ENCODE assay signal across 39 mouse cellular contexts in the genomic region with DNA sequence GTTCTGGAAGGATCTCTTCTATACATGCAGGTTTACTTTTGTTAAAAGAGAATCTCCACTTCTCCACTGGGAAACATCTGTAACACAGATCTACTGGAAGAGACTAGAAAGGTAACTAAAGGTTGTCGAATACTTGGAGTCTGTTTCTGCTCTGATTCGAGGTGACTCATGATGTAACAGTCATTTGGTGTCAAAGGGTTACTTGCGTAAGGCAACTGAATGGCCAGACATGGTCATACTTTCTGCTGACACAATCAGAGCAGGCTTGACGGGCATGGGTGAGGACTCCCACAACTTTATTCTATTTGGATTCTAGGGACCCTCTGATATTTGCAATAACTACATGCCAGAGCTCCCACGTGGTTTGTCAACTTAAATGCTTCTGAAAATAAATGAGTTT. TPM values are rescaled to one million over a fixed set of nuclear protein-coding genes. Genes with fewer than 3 reads are reported as not detected.
DNase-seq lines count a peak whose midpoint lies in the region; ATAC-seq and TF ChIP-seq lines count a peak whose summit lies in the region.
"Had no signal": no experiment of that assay in that cellular context is flagged by ENCODE, and none has a peak within 500 bp of the region (broad histone marks: within the 10 kb centered on the region; RNA-seq: fewer than 3 reads in every experiment).

No protein-coding gene starts in this region.

- 14% methylated on average over 5 of the region's 5 CpGs for WGBS in liver, adult 2 months
- 56% methylated on average over 5 of the region's 5 CpGs for WGBS in liver, embryonic 11.5 days

- H3K9me3 ChIP-seq in liver, embryonic 11.5 days (ENCODE audit: control insufficient read depth, low read length), result no peaks in the 10 kb centered on the region
- H3K9me3 ChIP-seq: embryonic facial prominence, embryonic 12.5 days; forebrain, embryonic 10.5 days; forebrain, embryonic 15.5 days; heart, embryonic 13.5 days; hindbrain, embryonic 10.5 days; kidney, embryonic 15.5 days; limb, embryonic 12.5 days; liver, embryonic 13.5 days; midbrain, embryonic 13.5 days; neural tube, embryonic 13.5 days had no signal

- H3K4me1 ChIP-seq in liver, adult 2 months (ENCODE audit: control insufficient read depth, insufficient read depth, low read length), result no peaks in the 10 kb centered on the region; the same call in 1 of the 2 replicates
- H3K4me1 ChIP-seq in liver, embryonic 11.5 days (replicated peaks; ENCODE audit: control insufficient read depth, insufficient read depth, low read length), result no peaks in the 10 kb centered on the region
- H3K4me1 ChIP-seq: embryonic facial prominence, embryonic 12.5 days; forebrain, embryonic 10.5 days; forebrain, embryonic 15.5 days; heart, embryonic 13.5 days; hindbrain, embryonic 10.5 days; kidney, embryonic 15.5 days; limb, embryonic 12.5 days; liver, embryonic 13.5 days; midbrain, embryonic 13.5 days; neural tube, embryonic 13.5 days had no signal

- peak; percentile 86 for DNase-seq in liver, adult 2 months (ENCODE audit: extremely low read depth, low read depth, low spot score)
- no peak for DNase-seq in liver, embryonic 11.5 days (ENCODE audit: low spot score)
- DNase-seq in 3T3-L1 (ENCODE audit: low read depth, low spot score) (peak; percentile 2), A20 (ENCODE audit: low read depth, low spot score) (peak; percentile 7)
- peak; percentile 8 for DNase-seq in fibroblast of lung, adult 2 months (ENCODE audit: low read depth)
- DNase-seq in retina, postnatal 1 day, result no peak
- no peak for DNase-seq in c-Kit-positive CD71-positive TER-119-positive erythroid progenitor cells, embryonic 14.5 days (ENCODE audit: low spot score)
- DNase-seq: cerebellum, adult 9-10 months; cerebellum, postnatal 36 days; gastrocnemius, postnatal 36 days; heart, postnatal 10 days; kidney, adult 18-20 months; kidney, postnatal 25 days; liver, embryonic 13.5 days; lung, adult 2 months; lung, postnatal 10 days; thymus, postnatal 14 days had no signal

- no peak overlapping the region for H3K4me3 ChIP-seq in liver, adult 2 months (ENCODE audit: insufficient read depth, low read depth, low read length)
- no peak overlapping the region for H3K4me3 ChIP-seq in liver, embryonic 11.5 days (ENCODE audit: low read depth, low read length)
- H3K4me3 ChIP-seq: embryonic facial prominence, embryonic 12.5 days; forebrain, embryonic 10.5 days; forebrain, embryonic 15.5 days; heart, embryonic 13.5 days; hindbrain, embryonic 10.5 days; kidney, embryonic 15.5 days; layer of hippocampus, adult 2 months; left cerebral cortex, adult 2 months; limb, embryonic 12.5 days; liver, embryonic 13.5 days; midbrain, embryonic 13.5 days; neural tube, embryonic 13.5 days had no signal

- H3K27ac ChIP-seq in liver, adult 2 months (replicated peaks; ENCODE audit: insufficient read depth, low read depth, low read length), result no peak overlapping the region
- no peak overlapping the region for H3K27ac ChIP-seq in liver, embryonic 11.5 days (ENCODE audit: low read depth, low read length)
- H3K27ac ChIP-seq: embryonic facial prominence, embryonic 12.5 days; forebrain, embryonic 10.5 days; forebrain, embryonic 15.5 days; heart, embryonic 13.5 days; hindbrain, embryonic 10.5 days; kidney, embryonic 15.5 days; layer of hippocampus, adult 2 months; left cerebral cortex, adult 2 months; limb, embryonic 12.5 days; liver, embryonic 13.5 days; midbrain, embryonic 13.5 days; neural tube, embryonic 13.5 days had no signal

- no peak for TF ChIP-seq CTCF in liver, adult 2 months (IDR thresholded peaks at IDR 0.05; ENCODE audit: low read depth, low read length)

- no peaks in the 10 kb centered on the region for H3K79me2 ChIP-seq in liver, adult 2 months (ENCODE audit: control insufficient read depth, insufficient read depth, low read length)

- H3K4me2 ChIP-seq in liver, embryonic 11.5 days, result no peak overlapping the region
- H3K4me2 ChIP-seq: embryonic facial prominence, embryonic 12.5 days; forebrain, embryonic 15.5 days; heart, embryonic 13.5 days; kidney, embryonic 15.5 days; limb, embryonic 12.5 days; liver, embryonic 13.5 days; midbrain, embryonic 13.5 days; neural tube, embryonic 13.5 days had no signal

- no peak for ATAC-seq in liver, embryonic 11.5 days (replicated peaks; ENCODE audit: low FRiP score)
- ATAC-seq: forebrain, embryonic 15.5 days; hindbrain, embryonic 16.5 days; midbrain, embryonic 13.5 days; Patski had no signal

- no peaks in the 10 kb centered on the region for H3K36me3 ChIP-seq in liver, adult 2 months (ENCODE audit: control insufficient read depth, insufficient read depth, low read length)
- no peaks in the 10 kb centered on the region for H3K36me3 ChIP-seq in liver, embryonic 11.5 days (ENCODE audit: control insufficient read depth, insufficient read depth, low read length)
- H3K36me3 ChIP-seq: embryonic facial prominence, embryonic 12.5 days; forebrain, embryonic 10.5 days; forebrain, embryonic 15.5 days; heart, embryonic 13.5 days; hindbrain, embryonic 10.5 days; kidney, embryonic 15.5 days; limb, embryonic 12.5 days; liver, embryonic 13.5 days; midbrain, embryonic 13.5 days; neural tube, embryonic 13.5 days had no signal

- H3K27me3 ChIP-seq in liver, adult 2 months (ENCODE audit: control insufficient read depth, insufficient read depth, low read length), result no peaks in the 10 kb centered on the region
- no peaks in the 10 kb centered on the region for H3K27me3 ChIP-seq in liver, embryonic 11.5 days (replicated peaks; ENCODE audit: control insufficient read depth, insufficient read depth, low read length)
- H3K27me3 ChIP-seq: embryonic facial prominence, embryonic 12.5 days; forebrain, embryonic 15.5 days; heart, embryonic 13.5 days; kidney, embryonic 15.5 days; limb, embryonic 12.5 days; liver, embryonic 13.5 days; midbrain, embryonic 13.5 days; neural tube, embryonic 13.5 days had no signal

- H3K9ac ChIP-seq in liver, adult 2 months (ENCODE audit: low read depth, low read length), result no peak overlapping the region
- no peak overlapping the region for H3K9ac ChIP-seq in liver, embryonic 11.5 days (ENCODE audit: low read depth, low read length)
- H3K9ac ChIP-seq: embryonic facial prominence, embryonic 12.5 days; forebrain, embryonic 15.5 days; heart, embryonic 13.5 days; kidney, embryonic 15.5 days; limb, embryonic 12.5 days; liver, embryonic 13.5 days; midbrain, embryonic 13.5 days; neural tube, embryonic 13.5 days had no signal

- TF ChIP-seq POLR2A in liver, adult 2 months (IDR thresholded peaks at IDR 0.05; ENCODE audit: extremely low read depth, insufficient read depth, low read length), result no peak

RNA-seq across cellular contexts. Expression of gene Fthl17a, which starts 43.3 kb away (rescaled TPM):
- not detected in 2 replicates for total RNA-seq in liver, adult 2 months (2014; rRNA removed)
- polyA plus RNA-seq in liver, adult 2 months (2012; rRNA removed), result not detected in 2 replicates
- polyA plus RNA-seq in liver, embryonic 11.5 days (2014; fragmentation: Nextera tagmentation; extraction: Ambion mirVana), result not detected in 2 replicates
- total RNA-seq: gastrocnemius, adult 18-20 months; gastrocnemius, postnatal 36 days; heart, adult 8-10 months; heart, postnatal 10 days; layer of hippocampus, adult 2 months; layer of hippocampus, postnatal 14 days; left cerebral cortex, adult 2 months; left cerebral cortex, postnatal 25 days; megakaryocyte-erythroid progenitor cell, adult 5-6 weeks; MEL had no signal
- polyA plus RNA-seq: brain, embryonic 14.5 days; embryonic facial prominence, embryonic 12.5 days; forebrain, embryonic 10.5 days; forebrain, embryonic 15.5 days; heart, embryonic 13.5 days; hindbrain, embryonic 10.5 days; hindbrain, embryonic 16.5 days; intestine, embryonic 14.5 days; kidney, embryonic 15.5 days; limb, embryonic 12.5 days; liver, embryonic 13.5 days; lung, adult 2 months; midbrain, embryonic 13.5 days; neural tube, embryonic 13.5 days; Patski; urinary bladder, adult 2 months had no signal

Comparison
In these comparisons a context has a peak if more than half of its experiments do, and no peak if none do; other contexts are left out.
1. DNase-seq: peak in liver, adult 2 months (single experiment), 3T3-L1 (single experiment), A20 (single experiment) and fibroblast of lung, adult 2 months (single experiment); none in liver, embryonic 11.5 days (single experiment), retina, postnatal 1 day (single experiment) and c-Kit-positive CD71-positive TER-119-positive erythroid progenitor cells, embryonic 14.5 days (single experiment).